In genomic region chr11:115823774-115824740, GRCm38 (mm10) we compare ENCODE assay signal across 7 mouse cellular contexts. TPM values are rescaled to one million over a fixed set of nuclear protein-coding genes. Genes with fewer than 3 reads are reported as not detected.
DNase-seq lines count a peak whose midpoint lies in the region; ATAC-seq and TF ChIP-seq lines count a peak whose summit lies in the region.

Gene Llgl2 (plus strand): TSS chr11:115824049.

- peak; percentile 76 to 77 for DNase-seq in cerebellum, postnatal 14 days
- DNase-seq in gastrocnemius, postnatal 10 days, result peak; percentile 83
- DNase-seq in hindbrain, postnatal 0 days (ENCODE audit: low spot score), result peak; percentile 76
- peak; percentile 86 for DNase-seq in limb, embryonic 14.5 days (ENCODE audit: low spot score)
- peak; percentile 82 to 89 for DNase-seq in spleen, adult 18-20 months

- no peak within 1 kb of the TSS for H3K27ac ChIP-seq in hindbrain, postnatal 0 days
- no peak within 1 kb of the TSS for H3K27ac ChIP-seq in limb, embryonic 14.5 days (replicated peaks; ENCODE audit: low read depth, low read length)
- H3K27ac ChIP-seq in midbrain, embryonic 15.5 days, result no peak within 1 kb of the TSS

- H3K4me1 ChIP-seq in hindbrain, postnatal 0 days (ENCODE audit: insufficient read depth, low read length), result 0 out of 2 replicates have a peak, but pooled peaks cover 4% of the 10 kb centered on the region
- peaks cover 7% of the 10 kb centered on the region for H3K4me1 ChIP-seq in limb, embryonic 14.5 days (ENCODE audit: control insufficient read depth, insufficient read depth, low read length)
- H3K4me1 ChIP-seq in midbrain, embryonic 15.5 days, result peaks cover 14% of the 10 kb centered on the region

- peak within 1 kb of the TSS; percentile 92 for H3K4me2 ChIP-seq in hindbrain, postnatal 0 days (ENCODE audit: low read depth, low read length)
- peak within 1 kb of the TSS; percentile 82 for H3K4me2 ChIP-seq in limb, embryonic 14.5 days (replicated peaks; ENCODE audit: low read depth, low read length, severe bottlenecking)
- peak within 1 kb of the TSS; percentile 98 for H3K4me2 ChIP-seq in midbrain, embryonic 15.5 days

- H3K4me3 ChIP-seq in hindbrain, postnatal 0 days (ENCODE audit: low read length), result peak within 1 kb of the TSS; percentile 56
- H3K4me3 ChIP-seq in limb, embryonic 14.5 days (replicated peaks; ENCODE audit: low read length), result peak within 1 kb of the TSS; percentile 59
- H3K4me3 ChIP-seq in midbrain, embryonic 15.5 days, result peak within 1 kb of the TSS; percentile 61

- TF ChIP-seq POLR2A in limb, embryonic 14.5 days (IDR thresholded peaks at IDR 0.05; ENCODE audit: borderline replicate concordance, extremely low read depth, insufficient read depth, insufficient read length), result 0 out of 2 replicates have a peak, but pooled peaks have one; percentile 16

- H3K27me3 ChIP-seq in hindbrain, postnatal 0 days (ENCODE audit: insufficient read depth, low read length), result peaks cover 16% of the 10 kb centered on the region
- H3K27me3 ChIP-seq in limb, embryonic 14.5 days (ENCODE audit: control insufficient read depth, insufficient read depth, low read length), result peaks cover 14% of the 10 kb centered on the region
- peaks cover 55% of the 10 kb centered on the region for H3K27me3 ChIP-seq in midbrain, embryonic 15.5 days (replicated peaks)

- WGBS in hindbrain, postnatal 0 days, result under 1% methylated on average over 80 of the region's 87 CpGs
- under 1% methylated on average over 74 of the region's 87 CpGs for WGBS in limb, embryonic 14.5 days
- under 1% methylated on average over 87 of the region's 87 CpGs for WGBS in midbrain, embryonic 15.5 days

- no peak for TF ChIP-seq CTCF in hindbrain, postnatal 0 days (IDR thresholded peaks at IDR 0.05; ENCODE audit: low read depth)

- H3K36me3 ChIP-seq in hindbrain, postnatal 0 days (ENCODE audit: insufficient read depth, low read length), result peaks cover 7% of the 10 kb centered on the region
- peaks cover 27% of the 10 kb centered on the region for H3K36me3 ChIP-seq in limb, embryonic 14.5 days (ENCODE audit: control insufficient read depth, insufficient read depth, low read length)
- H3K36me3 ChIP-seq in midbrain, embryonic 15.5 days (replicated peaks), result peaks cover 29% of the 10 kb centered on the region; the same call in 1 of the 2 replicates

- peak; percentile 93 for ATAC-seq in activated CD4-positive, CD25-positive, alpha-beta regulatory T cell, adult 4 months
- peak; percentile 78 for ATAC-seq in hindbrain, postnatal 0 days
- ATAC-seq in limb, embryonic 14.5 days (ENCODE audit: low FRiP score, low read depth), result peak; percentile 92
- ATAC-seq in midbrain, embryonic 15.5 days (replicated peaks), result peak; percentile 84

- H3K9me3 ChIP-seq in hindbrain, postnatal 0 days (ENCODE audit: low read length), result no peaks in the 10 kb centered on the region
- H3K9me3 ChIP-seq in limb, embryonic 14.5 days (ENCODE audit: control insufficient read depth, low read length), result no peaks in the 10 kb centered on the region
- no peaks in the 10 kb centered on the region for H3K9me3 ChIP-seq in midbrain, embryonic 15.5 days

- peak within 1 kb of the TSS; percentile 47 for H3K9ac ChIP-seq in hindbrain, postnatal 0 days (replicated peaks; ENCODE audit: low read length)
- H3K9ac ChIP-seq in limb, embryonic 14.5 days (ENCODE audit: low read depth, low read length, severe bottlenecking), result peak within 1 kb of the TSS; percentile 53
- peak within 1 kb of the TSS; percentile 51 for H3K9ac ChIP-seq in midbrain, embryonic 15.5 days

RNA-seq across cellular contexts. Expression of gene Llgl2, which starts in this region (rescaled TPM):
- 1 to 10 TPM; 6.3 TPM for polyA plus RNA-seq in activated CD4-positive, CD25-positive, alpha-beta regulatory T cell, adult 4 months (2017; shearing (Covaris generic))
- total RNA-seq in gastrocnemius, postnatal 10 days (2021), result 10 to 100 TPM; 16.5 to 17.4 TPM
- 1.6 and 2.1 TPM in 2 replicates for total RNA-seq in hindbrain, postnatal 0 days (2014; rRNA removed)
- polyA plus RNA-seq in hindbrain, postnatal 0 days (2015; fragmentation: Nextera tagmentation; extraction: Ambion mirVana), result 1.5 and 1.8 TPM in 2 replicates
- polyA plus RNA-seq in limb, embryonic 14.5 days (2012; rRNA removed), result 11.2 and 12.6 TPM in 2 replicates
- polyA plus RNA-seq in limb, embryonic 14.5 days (2014; fragmentation: Nextera tagmentation; extraction: Ambion mirVana), result 12.3 and 13.3 TPM in 2 replicates
- 0.84 and 1.0 TPM in 2 replicates for polyA plus RNA-seq in midbrain, embryonic 15.5 days (2015; fragmentation: Nextera tagmentation; extraction: Ambion mirVana)
